Mouse (Mus musculus) embryonic facial prominence, embryonic 14.5 days (tissue): ENCODE data around the gene Ube2c. TPM values are rescaled to one million over a fixed set of nuclear protein-coding genes. Genes with fewer than 3 reads are reported as not detected.

ENCODE experiments used
- ATAC-seq: fragments of 200-750 bp; cut with Nextera tagmentation; 2 replicates; pipeline ENCODE4 v1.8.0; 2017; ENCODE audit warnings: low read depth, moderate number of reproducible peaks, moderate TSS enrichment
- DNase-seq: peaks from one replicate; pipeline ENCODE4 v3.0.0-alpha.2; 2015; ENCODE audit warnings: low spot score
- H3K27ac ChIP-seq: fragments of 300-500 bp; sonication (generic); replicated peaks from 2 replicates; pipeline ENCODE4 v1.5.1; 2014; ENCODE audit warnings: low read depth, mild to moderate bottlenecking, low read length, moderate library complexity
- H3K27me3 ChIP-seq: fragments of 300-500 bp; sonication (generic); replicated peaks from 2 replicates; pipeline ENCODE4 v1.6.1; 2014; ENCODE audit warnings: low read length; ENCODE audit not compliant: control insufficient read depth, insufficient read depth
- H3K36me3 ChIP-seq: fragments of 300-500 bp; sonication (generic); 2 replicates; pipeline ENCODE4 v1.6.1; 2014; ENCODE audit warnings: low read length, mixed read lengths; ENCODE audit not compliant: control insufficient read depth, insufficient read depth
- H3K4me1 ChIP-seq: fragments of 300-500 bp; sonication (generic); 2 replicates; pipeline ENCODE4 v1.6.1; 2014; ENCODE audit warnings: antibody characterized with exemption, low read length; ENCODE audit not compliant: control insufficient read depth, insufficient read depth
- H3K4me2 ChIP-seq: fragments of 300-500 bp; sonication (generic); 2 replicates; pipeline ENCODE4 v1.6.1; 2014; ENCODE audit warnings: low read depth, mild to moderate bottlenecking, low read length, moderate library complexity, mixed read lengths
- H3K4me3 ChIP-seq: fragments of 300-500 bp; sonication (generic); 2 replicates; pipeline ENCODE4 v1.5.1; 2014; ENCODE audit warnings: low read depth, mild to moderate bottlenecking, low read length
- H3K9ac ChIP-seq: fragments of 300-500 bp; sonication (generic); 2 replicates; pipeline ENCODE4 v1.6.1; 2014; ENCODE audit warnings: low read depth, mild to moderate bottlenecking, low read length, moderate library complexity, mixed read lengths
- H3K9me3 ChIP-seq: fragments of 300-500 bp; sonication (generic); 2 replicates; pipeline ENCODE4 v1.6.1; 2016; ENCODE audit warnings: low read length; ENCODE audit not compliant: control insufficient read depth
- WGBS: fragments of 180-500 bp; shearing (Covaris S2); extraction: QIAGEN DNeasy Blood & Tissue Kit; methylation state at CpG from one replicate; pipeline ENCODE4 v1.1.7; 2014; 5-methylcytosine and 5-hydroxymethylcytosine counted together
- polyA plus RNA-seq: library from polyadenylated mRNA; unstranded; fragments of >200 nt; fragmentation: Nextera tagmentation; extraction: Ambion mirVana; gene quantifications from 2 replicates; pipeline ENCODE4 v1.2.1, GENCODE M21; 2014

Ube2c gene
- polyA plus RNA-seq, 1 experiment from 2014 or later = 229 TPM

- 48% methylated on average over 2 of the region's 2 CpGs for WGBS
- Histone ChIP-seq H3K9me3 (no peaks in the 10 kb centered on the region), H3K27ac (no peak overlapping the region), H3K36me3 (0 out of 2 replicates have a peak, but pooled peaks cover 5% of the 10 kb centered on the region), H3K27me3 (no peaks in the 10 kb centered on the region), H3K9ac (no peak overlapping the region), H3K4me1 (no peaks in the 10 kb centered on the region), H3K4me2 (no peak overlapping the region), H3K4me3 (no peak overlapping the region)
- DNase-seq = no peak
- no peak for ATAC-seq
Measured at GRCm38 (mm10) chr2:164813557-164813956, 43.9 kb downstream of the Ube2c start.

- no peak overlapping the region for H3K4me3 ChIP-seq
- WGBS = 89% methylated on average over 5 of the region's 5 CpGs
- H3K4me2 ChIP-seq = no peak overlapping the region
- H3K9me3 ChIP-seq = no peaks in the 10 kb centered on the region
- DNase-seq (no peak), ATAC-seq (no peak)
- no peak overlapping the region for H3K27ac ChIP-seq
- peaks cover 1% of the 10 kb centered on the region; the same call in 1 of the 2 replicates for H3K36me3 ChIP-seq
- H3K9ac ChIP-seq = no peak overlapping the region
- no peaks in the 10 kb centered on the region for H3K4me1 ChIP-seq
- H3K27me3 ChIP-seq = no peaks in the 10 kb centered on the region
Measured at GRCm38 (mm10) chr2:164815348-164815747, 45.6 kb downstream of the Ube2c start.

GRCm38 (mm10) chr2:164815821-164816220 lies 46.1 kb downstream of the Ube2c start:
- no peak overlapping the region for H3K9ac ChIP-seq
- no peak overlapping the region for H3K27ac ChIP-seq
- no peak overlapping the region for H3K4me2 ChIP-seq
- H3K4me3 ChIP-seq = no peak overlapping the region
- no peaks in the 10 kb centered on the region for H3K27me3 ChIP-seq
- H3K4me1 ChIP-seq = no peaks in the 10 kb centered on the region
- H3K36me3 ChIP-seq = peaks cover 6% of the 10 kb centered on the region; the same call in 1 of the 2 replicates
- H3K9me3 ChIP-seq = no peaks in the 10 kb centered on the region
- DNase-seq = no peak
- ATAC-seq = no peak
- 94% methylated on average over 8 of the region's 8 CpGs for WGBS

- H3K27ac ChIP-seq = no peak overlapping the region
Measured at GRCm38 (mm10) chr2:164817206-164817605, 47.5 kb downstream of the Ube2c start.

GRCm38 (mm10) chr2:164817703-164818102 lies 48.0 kb downstream of the Ube2c start:
- Histone ChIP-seq H3K27me3 (no peaks in the 10 kb centered on the region), H3K36me3 (peaks cover 13% of the 10 kb centered on the region), H3K4me1 (no peaks in the 10 kb centered on the region), H3K9me3 (no peaks in the 10 kb centered on the region), H3K27ac (no peak overlapping the region), H3K9ac (no peak overlapping the region), H3K4me3 (no peak overlapping the region), H3K4me2 (no peak overlapping the region)
- ATAC-seq (no peak), DNase-seq (peak; percentile 62)
- WGBS = 54% methylated on average over 5 of the region's 5 CpGs

More at GRCm38 (mm10) chr2:164817206-164817605, 47.5 kb downstream of the Ube2c start:
- Histone ChIP-seq H3K4me1 (no peaks in the 10 kb centered on the region), H3K4me2 (no peak overlapping the region), H3K36me3 (peaks cover 13% of the 10 kb centered on the region), H3K27me3 (no peaks in the 10 kb centered on the region), H3K9me3 (no peaks in the 10 kb centered on the region), H3K4me3 (no peak overlapping the region), H3K9ac (no peak overlapping the region)
- WGBS = 80% methylated on average over 6 of the region's 6 CpGs
- ATAC-seq (no peak), DNase-seq (no peak)

GRCm38 (mm10) chr2:164821060-164821459 lies 51.4 kb downstream of the Ube2c start:
- no peak overlapping the region for H3K4me3 ChIP-seq
- no peak overlapping the region for H3K4me2 ChIP-seq
- DNase-seq (no peak), ATAC-seq (no peak)
- H3K9me3 ChIP-seq = no peaks in the 10 kb centered on the region
- no peak overlapping the region for H3K9ac ChIP-seq
- 88% methylated on average over 6 of the region's 6 CpGs for WGBS
- no peaks in the 10 kb centered on the region for H3K27me3 ChIP-seq
- peaks cover 3% of the 10 kb centered on the region for H3K4me1 ChIP-seq
- H3K36me3 ChIP-seq = peaks cover 27% of the 10 kb centered on the region
- H3K27ac ChIP-seq = no peak overlapping the region

- peak within 1 kb of the TSS; percentile 67 for H3K4me3 ChIP-seq
- peak within 1 kb of the TSS; percentile 79 for H3K27ac ChIP-seq
- peaks cover 43% of the 10 kb centered on the region for H3K36me3 ChIP-seq
- peak; percentile 100 for ATAC-seq
- 1% methylated on average over 32 of the region's 32 CpGs for WGBS
- peak within 1 kb of the TSS; percentile 69 for H3K9ac ChIP-seq
- DNase-seq = peak; percentile 99
- peaks cover 3% of the 10 kb centered on the region for H3K4me1 ChIP-seq
- H3K27me3 ChIP-seq = no peaks in the 10 kb centered on the region
- H3K4me2 ChIP-seq = peak within 1 kb of the TSS; percentile 55
- H3K9me3 ChIP-seq = no peaks in the 10 kb centered on the region
Measured at GRCm38 (mm10) chr2:164822636-164823165, 53.0 kb downstream of the Ube2c start, which contains the start of gene Zswim1. Gene Zswim1 (plus strand): TSS chr2:164822686.

- ATAC-seq (peak; percentile 67), DNase-seq (peak; percentile 72)
- no peaks in the 10 kb centered on the region for H3K27me3 ChIP-seq
- H3K4me1 ChIP-seq = peaks cover 3% of the 10 kb centered on the region
- peak overlapping the region; percentile 55 for H3K4me2 ChIP-seq
- H3K9me3 ChIP-seq = no peaks in the 10 kb centered on the region
- peaks cover 44% of the 10 kb centered on the region for H3K36me3 ChIP-seq
- peak overlapping the region; percentile 69 for H3K9ac ChIP-seq
- peak overlapping the region; percentile 79 for H3K27ac ChIP-seq
- 3% methylated on average over 10 of the region's 10 CpGs for WGBS
- H3K4me3 ChIP-seq = peak overlapping the region; percentile 67
Measured at GRCm38 (mm10) chr2:164823181-164823585, 53.5 kb downstream of the Ube2c start.

GRCm38 (mm10) chr2:164823969-164824368 lies 54.3 kb downstream of the Ube2c start:
- WGBS = 95% methylated on average over 4 of the region's 4 CpGs
- no peak for ATAC-seq
- DNase-seq = no peak
- Histone ChIP-seq H3K27me3 (no peaks in the 10 kb centered on the region), H3K9ac (no peak overlapping the region), H3K4me3 (no peak overlapping the region), H3K4me2 (peak overlapping the region; percentile 55), H3K4me1 (peaks cover 3% of the 10 kb centered on the region), H3K27ac (no peak overlapping the region), H3K36me3 (peaks cover 44% of the 10 kb centered on the region), H3K9me3 (no peaks in the 10 kb centered on the region)
